Mouse (Mus musculus): ENCODE measurements around the gene Fgfr2.

- TF ChIP-seq CTCF (conservative IDR thresholded peaks at IDR 0.05; ENCODE audit: low read length) (no peak), NANOG (IDR thresholded peaks at IDR 0.05; ENCODE audit: borderline replicate concordance, low read length) (no peak)
Measured at GRCm38 (mm10) chr7:131629562-131629961, 1493.6 kb downstream of the Fgfr2 start.

Measured in E14TG2a.4 (cell line).